Mouse (Mus musculus): Measurements from ENCODE around the gene Wdr91. TPM values are rescaled to one million over a fixed set of nuclear protein-coding genes. Genes with fewer than 3 reads are reported as not detected.

Wdr91 gene
- total RNA-seq, 2 experiments from 2014 or later: 13.0 to 18.6 TPM

- no peak for DNase-seq (ENCODE audit: low spot score in 2 of 2)
These were observed 9.3 kb upstream of the Wdr91 start, which contains the start of gene Stra8 for GRCm38 (mm10) chr6:34919956-34920355. Stra8 (plus strand) TSS chr6:34920163.

- DNase-seq (ENCODE audit: low spot score in 2 of 2): no peak
These were observed 8.5 kb upstream of the Wdr91 start for GRCm38 (mm10) chr6:34919146-34919545.

GRCm38 (mm10) chr6:34914462-34914861 is 3.8 kb upstream of the Wdr91 start:
- no peak for DNase-seq (ENCODE audit: low spot score in 2 of 2)

GRCm38 (mm10) chr6:34913341-34914040 is 2.8 kb upstream of the Wdr91 start:
- DNase-seq (ENCODE audit: low spot score in 2 of 2): no peak

- DNase-seq (ENCODE audit: low spot score in 2 of 2): no peak
These were observed 888 bp downstream of the Wdr91 start for GRCm38 (mm10) chr6:34909631-34910345.

- DNase-seq (ENCODE audit: low spot score in 2 of 2): no peak
These were observed 2.9 kb downstream of the Wdr91 start for GRCm38 (mm10) chr6:34907696-34908260.

GRCm38 (mm10) chr6:34907121-34907614 is 3.5 kb downstream of the Wdr91 start:
- no peak for DNase-seq (ENCODE audit: low spot score in 2 of 2)

GRCm38 (mm10) chr6:34906661-34907060 is 4.0 kb downstream of the Wdr91 start:
- no peak for DNase-seq (ENCODE audit: low spot score in 2 of 2)

- no peak for DNase-seq (ENCODE audit: low spot score in 2 of 2)
These were observed 4.6 kb downstream of the Wdr91 start for GRCm38 (mm10) chr6:34906125-34906524.

GRCm38 (mm10) chr6:34904361-34904760 is 6.3 kb downstream of the Wdr91 start:
- DNase-seq (ENCODE audit: low spot score in 2 of 2): no peak

GRCm38 (mm10) chr6:34903851-34904250 is 6.8 kb downstream of the Wdr91 start:
- no peak for DNase-seq (ENCODE audit: low spot score in 2 of 2)

GRCm38 (mm10) chr6:34903441-34903840 is 7.2 kb downstream of the Wdr91 start:
- DNase-seq (ENCODE audit: low spot score in 2 of 2): no peak

GRCm38 (mm10) chr6:34902578-34902977 is 8.1 kb downstream of the Wdr91 start:
- no peak for DNase-seq (ENCODE audit: low spot score in 2 of 2)

GRCm38 (mm10) chr6:34901911-34902444 is 8.7 kb downstream of the Wdr91 start:
- no peak for DNase-seq (ENCODE audit: low spot score in 2 of 2)

- no peak for DNase-seq (ENCODE audit: low spot score in 2 of 2)
These were observed 9.7 kb downstream of the Wdr91 start for GRCm38 (mm10) chr6:34900990-34901389.

GRCm38 (mm10) chr6:34899127-34899526 is 11.5 kb downstream of the Wdr91 start:
- no peak for DNase-seq (ENCODE audit: low spot score in 2 of 2)

- DNase-seq (ENCODE audit: low spot score in 2 of 2): no peak
These were observed 14.4 kb downstream of the Wdr91 start for GRCm38 (mm10) chr6:34896168-34896780.

GRCm38 (mm10) chr6:34895569-34895968 is 15.1 kb downstream of the Wdr91 start:
- no peak for DNase-seq (ENCODE audit: low spot score in 2 of 2)

- no peak for DNase-seq (ENCODE audit: low spot score in 2 of 2)
These were observed 21.5 kb downstream of the Wdr91 start for GRCm38 (mm10) chr6:34889185-34889584.

- no peak for DNase-seq (ENCODE audit: low spot score in 2 of 2)
These were observed 23.4 kb downstream of the Wdr91 start for GRCm38 (mm10) chr6:34887131-34887850.

- no peak for DNase-seq (ENCODE audit: low spot score in 2 of 2)
These were observed 26.0 kb downstream of the Wdr91 start for GRCm38 (mm10) chr6:34884724-34885123.

All from adrenal gland, adult 18-20 months (tissue).